Mouse (Mus musculus) neutrophil, adult 65 days (primary cell): ENCODE data around the gene Prn. TPM values are rescaled to one million over a fixed set of nuclear protein-coding genes. Genes with fewer than 3 reads are reported as not detected.

Source experiments
- total RNA-seq: library from RNA; stranded (reverse); gene quantifications from 2 replicates; pipeline ENCODE4 v1.2.4, GENCODE M21; 2023

Gene Prn
- not detected in 2 replicates for total RNA-seq

GRCm38 (mm10) chr2:131909683-131910572 lies at the start of gene Prn, which contains the start of gene Prnp:
Gene Prn (plus strand): TSS chr2:131909957.
Gene Prnp (plus strand): TSS chr2:131909928.

GRCm38 (mm10) chr2:131950598-131951095 lies 40.9 kb downstream of the Prn start, which contains the start of gene Prnd:
Gene Prnd (plus strand): TSS chr2:131950861.

Other genes with a start within 250 kb of the Prn start
- gene Erv3, start 50.2 kb upstream of the Prn start, total RNA-seq = not detected in 2 replicates
- gene Prnp, start within 50 bp of the Prn start, total RNA-seq = 7.8 and 8.2 TPM in 2 replicates
- not detected in 2 replicates for gene Prnd, start 40.9 kb downstream of the Prn start, total RNA-seq
- 129 and 134 TPM in 2 replicates for gene Rassf2, start 120.3 kb downstream of the Prn start, total RNA-seq
- gene Slc23a2, start 235.2 kb downstream of the Prn start, total RNA-seq = 16.6 and 25.3 TPM in 2 replicates